Mouse (Mus musculus) lung, postnatal 4 days (tissue): Measurements from ENCODE around the gene Zfp566.
"Not testable (repeated sequence)": the region's sequence is repeated elsewhere in the genome, so short reads cannot be mapped to it uniquely, and the experiment has no call there.

Experiments used
- DNase-seq, 2 experiments: peaks; one replicate each; pipeline ENCODE4 v3.0.0; 2021

Gene Zfp566

DNA sequence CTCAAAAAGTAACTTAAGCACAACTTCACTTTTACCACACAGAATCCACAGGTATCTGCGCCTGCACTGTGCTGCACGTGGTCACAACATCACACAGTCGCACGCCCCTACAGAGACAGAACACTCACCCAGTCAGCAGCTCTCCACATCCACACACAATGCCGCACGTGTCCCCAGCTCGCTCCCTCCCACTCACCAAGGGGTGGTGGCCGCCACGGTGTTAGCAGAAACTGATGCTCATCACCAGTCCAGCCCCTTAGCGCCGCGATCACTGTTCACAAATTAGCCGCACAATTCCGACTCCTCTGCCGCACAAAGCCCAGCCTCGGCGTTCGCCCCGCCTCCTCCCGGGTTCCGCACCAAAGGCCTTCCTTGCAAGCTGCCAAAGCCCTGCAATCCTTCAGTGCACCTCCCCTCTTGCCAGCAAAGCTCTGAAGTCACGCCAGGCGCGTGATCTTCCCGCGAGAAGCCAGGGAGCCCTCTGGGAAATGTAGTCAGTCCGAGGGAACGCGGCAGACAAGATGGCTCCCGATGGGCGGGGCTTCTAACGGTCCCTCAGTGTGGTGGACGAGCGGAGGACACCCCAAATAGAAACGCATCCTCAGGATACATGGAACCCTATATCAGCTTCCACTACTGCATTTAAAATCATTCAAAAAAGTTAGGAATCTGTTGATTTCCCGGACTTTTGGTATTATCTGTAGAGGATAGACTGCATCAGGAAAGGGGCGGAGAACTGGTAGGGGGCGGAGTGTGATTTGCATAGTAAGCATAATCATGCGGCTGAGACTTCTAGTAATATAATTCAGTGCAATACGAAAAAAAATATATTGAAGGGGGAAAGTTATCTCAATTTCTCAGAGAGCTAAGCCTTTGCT lies at the start of gene Zfp566, which contains the start of gene Gm26920:
Gene Zfp566 (minus strand): TSS at position 436 of the 878 bp plus-strand sequence.
Gene Gm26920 (minus strand): TSS at position 319 of the 878 bp plus-strand sequence.
- peak; percentile 97 to 98 for DNase-seq

DNA sequence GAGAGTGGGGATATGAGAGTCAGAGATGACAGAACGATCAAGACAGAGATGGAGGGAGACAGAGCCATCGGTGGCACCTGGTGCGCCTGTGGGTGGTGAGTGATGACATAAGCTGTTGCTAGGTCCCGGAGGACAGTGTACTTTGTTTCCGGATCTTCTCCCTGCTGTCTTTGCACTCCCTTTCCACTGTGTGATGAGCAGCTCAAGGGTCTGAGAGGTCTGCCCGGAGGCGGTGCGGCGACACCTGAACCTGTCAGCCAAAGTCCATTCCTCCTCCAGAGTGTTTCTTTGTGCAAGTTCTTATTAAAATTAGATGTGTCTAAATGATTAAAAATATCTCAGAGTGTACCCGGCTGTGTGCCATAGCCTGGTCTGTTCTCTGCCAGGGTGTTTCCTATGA lies 46.5 kb upstream of the Zfp566 start:
- no peak for DNase-seq

DNA sequence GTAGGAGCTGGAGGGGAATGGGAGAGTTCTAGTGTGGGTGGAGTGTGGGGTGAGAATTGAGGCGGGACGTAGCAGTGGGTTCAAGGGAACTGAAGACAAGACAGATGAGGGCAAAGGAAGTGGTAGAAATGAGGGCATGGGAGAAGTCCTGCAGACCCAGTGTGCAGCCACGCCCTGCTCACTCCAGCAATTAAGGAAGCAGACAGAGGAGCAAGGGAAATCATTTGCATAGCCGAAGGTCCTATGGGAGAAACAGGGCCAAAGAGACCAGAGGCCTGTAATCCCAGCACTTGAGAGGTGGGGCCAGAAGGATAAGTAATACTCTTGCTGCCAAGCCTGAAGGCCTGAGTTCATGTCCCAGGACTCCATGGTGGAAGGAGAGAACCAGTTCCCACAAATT lies 42.1 kb upstream of the Zfp566 start:
- DNase-seq: no peak

DNA sequence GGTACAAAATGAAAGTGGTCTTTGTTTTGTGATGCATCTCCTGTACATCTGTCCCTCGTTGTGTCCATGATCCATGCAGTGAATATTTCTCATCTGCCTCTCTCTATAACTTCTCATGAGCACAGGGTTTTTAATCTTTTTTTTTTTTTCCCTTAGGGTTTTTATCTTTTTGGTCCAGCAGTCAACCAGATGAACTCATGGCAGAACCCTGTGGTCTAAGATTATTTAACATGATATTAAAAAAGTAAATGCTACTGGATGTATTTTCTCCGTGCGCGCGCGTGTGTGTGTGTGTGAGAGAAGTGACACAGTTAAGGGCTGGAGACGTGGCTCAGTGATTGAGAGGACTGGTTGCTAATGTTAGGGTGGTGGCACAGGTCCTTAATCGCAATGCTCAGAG lies 39.6 kb upstream of the Zfp566 start:
- no peak for DNase-seq

DNA sequence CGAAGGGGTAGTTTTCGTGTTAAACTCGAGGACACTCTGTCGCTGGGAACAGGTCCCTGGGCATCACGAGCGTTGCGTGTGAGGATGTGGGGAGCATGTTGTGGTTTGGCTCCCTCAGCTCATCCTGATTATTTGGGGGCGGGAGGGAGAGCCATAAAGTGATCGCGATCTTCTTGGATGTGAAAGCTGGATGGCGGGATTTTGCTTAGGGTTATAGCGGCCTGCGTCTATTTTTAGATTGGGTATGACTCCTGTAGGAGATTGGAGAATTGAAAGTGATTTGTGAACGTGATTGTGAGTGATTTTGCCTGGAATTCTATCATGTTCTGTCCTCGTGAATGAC lies 31.8 kb upstream of the Zfp566 start:
- no peak for DNase-seq

DNA sequence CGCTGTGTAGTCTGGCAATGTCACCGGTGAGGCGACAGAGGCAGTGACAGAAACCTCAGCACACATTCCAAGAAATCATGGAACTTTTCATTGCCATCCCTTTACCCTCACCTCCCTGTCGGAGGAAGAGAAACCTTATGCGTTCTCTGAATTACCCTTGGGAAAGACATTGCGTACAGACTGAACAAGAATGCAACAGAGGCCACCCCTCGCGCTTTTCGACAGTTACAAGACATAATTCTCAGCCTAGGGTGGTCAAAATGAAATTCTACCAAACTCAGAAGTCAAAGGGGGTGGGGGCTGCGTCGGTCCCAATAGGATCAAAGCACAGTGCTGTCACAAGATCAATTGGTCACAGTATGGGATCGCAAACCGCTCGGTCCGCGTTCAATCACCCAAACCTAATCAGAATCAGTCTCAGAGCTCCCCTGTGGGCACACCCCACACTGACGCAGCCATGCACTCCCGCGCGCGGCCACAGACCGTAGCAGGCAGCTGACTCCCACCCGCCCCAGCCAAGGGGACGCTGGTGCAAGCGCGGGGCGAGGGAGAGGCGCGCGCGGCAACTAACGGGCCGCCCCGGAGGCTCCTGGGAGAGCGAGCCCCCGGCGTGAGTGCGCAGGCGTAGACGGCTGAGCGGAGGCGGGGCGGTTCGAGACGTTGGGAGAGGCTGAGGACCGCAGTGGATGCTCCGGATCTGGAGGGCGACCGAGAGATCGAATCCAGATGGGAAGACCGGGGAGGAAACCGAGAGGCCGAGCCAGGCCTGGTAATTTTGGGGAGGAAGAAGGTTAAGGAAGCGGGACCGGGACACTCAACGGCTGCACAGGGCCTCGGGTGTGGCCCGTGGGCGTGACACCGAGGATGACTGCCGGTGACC lies 31.2 kb upstream of the Zfp566 start, which contains the start of gene Zfp382:
Gene Zfp382 (plus strand): TSS at position 635 of the 880 bp plus-strand sequence.
- peak; percentile 92 to 93 for DNase-seq

DNA sequence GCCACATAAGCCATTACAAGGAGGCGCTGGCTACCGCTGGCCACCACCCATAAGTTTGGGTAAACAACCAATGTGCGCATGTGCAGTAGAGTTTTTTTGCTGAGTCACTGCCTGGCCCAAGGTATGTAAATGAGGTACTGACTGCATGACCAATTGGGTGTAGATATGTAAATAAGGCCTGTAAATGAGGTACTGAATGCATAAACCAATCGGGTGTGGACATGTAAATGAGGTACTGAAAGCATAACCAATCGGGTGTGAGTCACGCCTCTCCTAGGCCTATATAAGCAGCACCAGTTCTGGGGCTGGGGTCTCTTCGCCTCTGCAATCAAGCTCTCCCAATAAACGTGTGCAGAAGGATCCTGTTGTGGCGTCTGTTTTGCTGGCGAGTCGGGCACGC lies 27.6 kb upstream of the Zfp566 start:
- DNase-seq: not testable (repeated sequence)

DNA sequence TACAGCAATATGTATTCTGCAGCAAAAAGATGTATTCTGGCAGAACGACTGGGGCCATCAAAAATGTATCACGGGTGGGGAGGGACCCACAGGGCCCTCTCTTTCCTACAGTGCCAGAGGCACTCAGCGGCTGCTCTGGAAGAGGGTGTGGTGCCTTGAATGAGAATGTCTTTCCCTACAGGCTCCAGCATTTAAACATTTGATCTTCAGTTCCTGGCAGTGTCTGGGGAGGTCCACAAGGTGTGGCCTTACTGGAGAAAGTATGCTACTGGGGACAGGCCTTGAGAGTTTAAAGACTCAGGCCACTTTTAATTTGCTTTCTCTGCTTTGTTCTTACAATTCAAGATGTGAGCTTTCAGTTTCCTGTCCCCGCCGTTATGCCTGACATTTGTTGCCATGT lies 25.7 kb upstream of the Zfp566 start:
- DNase-seq: no peak

DNA sequence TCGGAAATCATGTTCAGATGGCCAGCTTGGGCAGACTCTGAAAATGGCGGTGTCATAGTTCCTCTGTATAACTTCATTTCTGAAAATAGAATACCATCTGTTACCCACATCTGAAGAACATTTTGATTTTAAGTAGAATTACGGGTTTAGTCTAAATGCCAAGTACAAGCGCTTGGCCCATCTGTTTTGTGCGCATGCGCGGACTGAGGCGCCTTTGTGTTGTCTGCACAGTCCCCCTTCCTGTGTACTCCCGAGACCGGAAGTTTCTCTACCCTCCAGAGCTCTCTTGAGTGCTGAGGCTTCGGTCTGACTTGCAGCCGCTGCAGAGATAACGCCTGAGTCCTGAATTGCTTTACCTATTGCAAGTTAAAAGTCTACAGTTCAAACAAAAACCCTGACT lies 9.0 kb upstream of the Zfp566 start:
- DNase-seq: peak; percentile 11 to 29

DNA sequence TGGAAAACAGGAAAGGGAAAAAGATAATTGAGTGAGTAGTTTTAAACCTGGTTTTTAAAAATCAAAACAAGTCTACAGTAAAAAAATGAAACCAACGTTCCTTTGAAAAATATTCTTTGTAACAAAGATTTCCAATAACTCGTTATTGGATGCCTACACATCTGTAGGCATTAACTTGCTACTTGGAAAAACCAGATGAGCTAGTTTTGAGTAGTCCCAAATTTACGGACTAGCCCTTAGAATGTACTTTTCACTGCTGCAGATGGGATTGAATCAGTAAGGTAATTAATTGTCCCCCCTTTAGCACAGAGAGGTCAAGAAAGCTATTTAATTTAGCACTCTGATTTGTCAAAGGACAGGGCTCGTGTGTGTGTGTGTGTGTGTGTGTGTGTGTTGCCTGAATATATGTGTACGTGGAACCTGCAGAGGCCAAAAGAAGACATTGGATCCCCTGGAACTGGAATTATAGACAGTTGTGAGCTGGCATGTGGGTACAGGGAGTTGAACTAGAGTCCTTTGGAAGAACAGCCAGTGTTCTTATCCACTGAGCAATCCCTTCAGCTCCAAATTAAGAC lies 5.3 kb upstream of the Zfp566 start:
- DNase-seq: no peak

DNA sequence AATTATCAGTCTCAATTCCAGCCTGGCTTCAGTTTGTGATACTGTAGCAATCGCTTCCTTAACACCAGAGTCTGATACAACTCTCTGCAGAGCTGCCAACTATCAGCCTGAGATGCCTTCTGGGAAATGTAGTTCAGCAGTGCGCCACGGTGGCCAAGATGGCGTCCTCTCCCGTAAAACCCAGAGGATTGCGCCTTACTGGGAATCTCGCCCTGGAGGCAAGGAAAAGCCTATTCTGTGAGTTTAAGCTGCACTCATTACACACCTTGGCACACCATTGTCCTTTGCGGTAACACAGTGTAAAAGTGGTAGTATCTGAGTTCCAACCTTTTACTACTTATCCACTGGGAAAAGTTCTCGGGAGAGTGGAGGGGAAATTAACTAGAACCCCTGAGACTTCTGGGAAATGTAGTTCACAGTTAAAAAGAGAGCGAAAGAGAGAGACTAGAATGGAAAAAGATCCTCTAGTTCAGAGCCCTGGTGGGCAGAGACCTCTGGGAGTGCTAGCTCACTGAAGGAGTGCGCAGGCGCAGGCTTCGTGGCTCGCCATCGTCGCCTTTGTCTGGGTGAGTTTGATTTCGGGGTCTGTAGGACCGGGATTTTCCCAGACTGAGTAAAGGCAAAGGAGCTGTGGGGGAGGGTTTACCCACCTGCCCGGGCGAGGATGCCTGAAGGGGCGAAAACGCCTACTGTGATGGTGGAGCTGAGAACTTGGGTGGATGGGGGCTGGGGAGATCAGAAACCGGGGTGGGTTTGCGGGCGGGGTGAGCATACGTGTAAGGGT lies 4.5 kb upstream of the Zfp566 start, which contains the start of gene Zfp260:
Gene Zfp260 (plus strand): TSS at position 132 of the 784 bp plus-strand sequence.
- DNase-seq: peak; percentile 91 to 92

DNA sequence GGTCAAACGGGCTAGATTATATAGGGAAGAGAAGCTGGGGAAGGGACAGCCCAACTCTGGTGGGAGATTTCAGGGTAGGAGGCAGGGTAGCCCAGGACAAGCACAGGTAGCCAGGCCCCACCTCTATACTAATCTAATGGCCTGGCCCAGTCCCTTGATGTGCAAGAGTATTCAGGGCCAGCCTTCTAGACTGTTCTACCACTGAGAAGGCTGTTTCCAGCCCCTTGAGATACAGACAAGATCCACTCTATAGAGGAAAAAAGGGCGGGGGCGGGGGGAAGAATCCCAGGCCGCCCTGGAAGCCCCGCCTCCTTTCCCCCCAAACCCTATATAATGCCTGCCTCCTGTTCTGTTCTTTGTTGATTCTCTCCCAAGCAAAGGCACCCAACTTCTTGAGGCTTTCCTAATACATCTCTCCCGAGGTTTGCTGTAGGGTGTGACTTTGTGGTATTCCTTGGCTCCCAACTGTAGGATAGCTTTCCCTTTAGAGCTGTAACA lies 3.6 kb upstream of the Zfp566 start:
- no peak for DNase-seq

DNA sequence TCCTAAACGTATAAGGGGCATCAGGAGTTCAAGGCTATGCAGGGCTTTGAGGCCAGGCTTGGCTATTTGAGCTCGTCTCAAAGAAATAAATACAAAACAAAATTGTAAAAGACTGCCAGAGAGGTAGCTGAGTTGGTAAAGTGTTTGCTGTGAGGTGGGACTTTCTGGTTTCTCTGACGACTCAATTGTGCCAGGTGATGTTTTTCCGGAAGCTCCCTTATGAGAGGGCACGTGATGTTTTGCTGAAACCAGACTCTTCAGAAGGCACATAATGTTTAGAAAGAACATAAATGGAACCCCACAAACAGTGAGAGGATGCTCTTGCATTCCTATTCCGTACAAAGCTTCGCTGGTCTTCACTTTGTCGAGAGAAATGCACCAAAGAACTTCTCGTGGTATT lies 2.3 kb upstream of the Zfp566 start:
- no peak for DNase-seq

DNA sequence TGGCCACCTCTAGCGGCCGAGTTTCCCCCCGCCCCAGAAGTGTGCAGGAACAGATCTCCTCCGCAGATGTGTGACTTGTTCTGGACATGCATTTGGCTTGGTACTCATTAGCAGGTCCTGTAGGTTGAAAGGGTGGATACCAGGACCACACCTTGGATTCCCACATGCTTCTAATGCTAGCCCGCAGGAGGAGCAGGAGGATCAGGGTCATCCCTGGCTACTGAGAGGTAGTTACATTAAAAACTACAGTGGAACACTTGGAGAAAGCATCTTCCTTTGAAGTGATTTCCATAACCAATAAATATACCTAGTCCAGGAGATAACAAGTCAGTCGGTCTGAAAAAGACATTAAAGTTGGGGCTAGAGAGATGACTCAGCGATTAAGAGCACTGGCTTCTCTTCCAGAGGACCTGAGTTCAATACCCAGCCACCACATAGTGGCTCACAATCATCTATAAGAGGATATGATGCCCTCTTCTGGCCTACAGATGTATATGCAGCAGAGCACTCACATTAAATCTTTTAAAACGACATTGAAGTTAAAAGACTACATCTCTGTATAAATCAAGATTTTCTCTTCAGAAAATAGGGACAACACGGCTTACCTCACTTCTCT lies 751 bp upstream of the Zfp566 start:
- DNase-seq: peak in 1 of 2 experiments; percentile 19

DNA sequence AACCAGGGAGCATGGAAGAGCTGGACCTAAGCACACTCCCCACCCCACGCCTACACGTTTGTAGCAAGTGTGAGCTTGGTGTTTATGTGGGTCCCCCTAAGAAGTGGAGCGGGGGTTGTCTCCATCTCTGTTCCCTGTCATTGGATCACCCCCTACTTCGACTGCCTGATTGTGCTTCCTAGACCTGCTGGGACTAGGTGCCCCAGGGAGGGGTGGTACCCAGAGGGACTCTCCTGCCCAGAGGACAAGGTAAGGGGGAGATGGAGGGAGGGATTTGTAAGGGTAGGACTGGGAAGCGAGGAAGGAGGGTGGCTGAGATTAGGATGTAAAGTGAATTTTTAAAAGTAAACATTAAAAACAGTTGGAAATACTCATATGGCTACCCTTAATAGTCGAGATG lies 922 bp downstream of the Zfp566 start:
- no peak for DNase-seq

DNA sequence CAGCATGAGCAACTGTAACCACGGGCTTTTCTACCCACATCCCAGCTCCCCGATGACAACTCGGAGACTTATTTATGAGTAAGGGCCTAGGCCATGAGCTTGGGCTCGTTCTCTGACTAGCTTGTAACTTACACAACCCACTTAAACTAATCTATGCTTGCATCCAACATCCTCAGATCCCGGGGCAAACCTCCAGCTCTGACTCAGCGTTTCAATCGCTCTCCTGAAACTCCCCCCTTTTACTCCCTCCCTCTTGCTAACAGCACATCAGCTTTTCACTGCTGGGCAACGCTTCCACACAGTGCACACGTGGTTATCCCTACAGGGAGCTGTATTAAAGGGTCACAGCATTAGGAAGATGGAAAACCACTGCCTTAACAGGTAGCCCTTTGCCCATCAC lies 3.8 kb downstream of the Zfp566 start:
- DNase-seq: no peak

DNA sequence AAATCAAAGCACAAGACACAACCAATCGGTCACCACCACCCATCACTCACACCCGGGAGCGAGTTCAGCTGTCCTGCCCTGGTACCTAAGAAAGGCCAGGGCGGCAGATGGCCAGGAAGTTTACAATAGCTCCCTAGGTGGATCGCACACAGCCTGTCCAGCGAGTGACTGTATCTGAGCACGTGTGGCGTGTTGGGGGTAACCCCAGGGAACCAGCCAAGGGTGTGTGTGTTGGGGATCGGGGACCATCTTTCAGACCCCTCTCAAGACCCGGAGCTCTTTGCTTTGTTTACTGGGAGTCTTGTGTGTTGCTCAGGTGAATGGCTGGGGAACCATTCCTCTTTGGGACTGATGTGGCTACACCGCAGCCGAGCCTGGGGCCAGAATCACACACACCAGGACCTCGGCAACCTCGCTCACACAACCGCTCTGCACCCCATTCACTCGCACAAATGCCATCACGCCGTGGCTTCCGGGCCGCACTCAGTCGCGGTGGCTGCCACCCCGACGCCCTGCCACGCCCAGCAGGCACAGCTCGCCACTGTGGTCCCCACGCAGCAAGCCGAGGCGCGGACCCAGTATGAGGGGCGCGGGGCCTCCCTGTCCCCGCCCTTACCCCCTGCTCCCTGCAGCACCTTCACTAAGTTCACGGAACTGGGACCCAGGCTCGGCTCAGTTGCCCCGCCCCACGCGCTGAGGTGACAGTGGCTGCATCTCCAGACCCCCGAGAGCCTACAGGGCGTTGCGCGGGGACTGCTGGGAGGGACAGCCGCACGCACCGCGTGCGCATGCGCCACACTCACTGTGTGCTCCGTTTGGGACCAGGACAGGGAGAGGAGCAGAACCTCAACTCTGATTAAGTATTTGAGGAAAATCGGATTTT lies 17.9 kb downstream of the Zfp566 start, which contains the start of gene Zfp82:
Gene Zfp82 (minus strand): TSS at position 755 of the 883 bp plus-strand sequence.
- peak; percentile 84 to 88 for DNase-seq

DNA sequence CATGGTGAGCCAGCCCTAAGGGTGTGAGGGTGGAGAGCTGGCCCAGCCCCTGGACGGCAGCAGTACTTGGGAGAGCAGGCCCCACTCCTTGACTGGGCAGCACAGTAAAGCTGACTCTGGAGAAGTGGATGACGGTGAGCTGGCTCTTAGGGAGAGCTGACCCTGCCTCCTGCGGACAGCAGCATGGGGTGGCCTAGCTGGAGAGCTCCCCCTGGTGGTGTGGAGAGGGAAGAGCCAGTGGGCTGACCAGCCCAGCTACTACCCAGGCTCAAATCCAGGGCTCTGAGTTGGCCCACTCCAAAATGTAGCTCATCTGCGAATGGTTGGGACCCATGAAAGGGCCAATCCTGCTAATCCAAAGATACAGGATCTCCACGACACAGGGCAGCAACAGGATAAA lies 25.7 kb downstream of the Zfp566 start:
- DNase-seq: no peak

DNA sequence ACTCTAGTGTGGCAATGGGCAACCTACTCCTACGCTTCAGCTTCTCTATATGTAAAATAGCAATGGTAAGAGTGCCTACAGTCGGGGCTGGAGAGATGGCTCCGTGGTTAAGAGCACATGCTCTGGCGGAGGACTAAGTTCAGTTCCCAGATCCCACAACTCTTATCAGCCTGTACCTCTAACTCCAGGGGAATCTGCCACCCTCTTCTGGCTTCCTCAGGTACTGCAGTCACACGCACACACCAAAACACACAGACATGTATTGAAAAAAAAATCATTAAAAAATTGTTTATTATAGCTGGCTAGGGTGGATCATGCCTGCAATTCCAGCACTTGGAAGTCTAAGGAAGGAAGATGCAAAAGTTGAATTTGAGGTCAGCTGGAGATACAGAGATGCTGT lies 27.8 kb downstream of the Zfp566 start:
- DNase-seq: peak in 1 of 2 experiments; percentile 15

DNA sequence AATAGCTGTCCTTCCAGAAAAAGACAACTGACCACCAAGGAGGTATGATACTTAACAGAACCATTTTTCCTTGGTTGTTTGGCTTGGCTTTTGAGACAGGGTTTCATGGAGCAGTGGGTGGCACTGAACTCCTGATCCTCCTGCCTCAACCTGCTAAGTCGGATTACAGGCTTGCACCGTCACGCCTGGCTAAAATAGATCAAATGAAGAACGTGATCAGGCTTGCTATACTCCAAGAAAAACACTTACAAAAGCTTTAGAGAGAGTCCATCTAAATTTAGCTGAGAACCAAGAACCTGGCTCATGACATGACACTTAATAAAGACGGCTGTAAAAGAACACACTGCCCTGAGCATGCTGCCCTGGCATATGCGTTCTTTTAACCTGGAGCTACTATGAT lies 30.0 kb downstream of the Zfp566 start:
- no peak for DNase-seq

DNA sequence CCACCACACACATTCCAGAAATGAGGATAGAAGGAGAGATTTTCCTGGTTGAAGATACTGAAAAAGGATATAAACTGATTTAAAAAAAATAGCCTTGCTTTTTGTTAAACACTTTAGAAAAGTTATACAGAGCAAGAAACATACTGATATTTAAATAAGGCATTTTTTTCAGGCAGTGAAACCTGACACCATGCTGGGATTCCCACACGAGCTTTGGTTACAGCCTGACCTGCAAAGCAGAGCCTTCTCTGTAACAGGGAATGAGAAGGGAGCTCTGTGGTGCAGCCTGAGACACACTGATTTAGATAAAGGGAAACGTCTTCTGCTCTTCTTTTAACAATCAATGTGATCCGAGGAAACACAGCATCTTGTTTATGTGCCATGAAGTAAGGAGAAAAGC lies 36.7 kb downstream of the Zfp566 start:
- DNase-seq: no peak
